Mouse (Mus musculus) liver, adult 2 months (tissue): ENCODE results near the gene Zfp37. TPM values are rescaled to one million over a fixed set of nuclear protein-coding genes. Genes with fewer than 3 reads are reported as not detected.

Experiments
- DNase-seq: peaks from one replicate; pipeline ENCODE4 v3.0.0-alpha.2; 2011; ENCODE audit warnings: low read depth, low spot score; ENCODE audit errors: extremely low read depth
- H3K27ac ChIP-seq: fragments of 200-500 bp; replicated peaks from 2 replicates; pipeline ENCODE4 v1.5.1; 2012; ENCODE audit warnings: low read depth, mild to moderate bottlenecking, control low read depth, inconsistent platforms, low read length; ENCODE audit not compliant: insufficient read depth
- H3K27me3 ChIP-seq: fragments of 200-500 bp; 2 replicates; pipeline ENCODE4 v1.6.1; 2012; ENCODE audit warnings: mild to moderate bottlenecking, moderate library complexity, low read length, inconsistent platforms; ENCODE audit not compliant: control insufficient read depth, insufficient read depth
- H3K36me3 ChIP-seq: fragments of 200-500 bp; 2 replicates; pipeline ENCODE4 v1.6.1; 2012; ENCODE audit warnings: low read length, inconsistent platforms; ENCODE audit not compliant: control insufficient read depth, insufficient read depth
- H3K4me1 ChIP-seq: fragments of 200-500 bp; 2 replicates; pipeline ENCODE4 v1.6.1; 2011; ENCODE audit warnings: low read length; ENCODE audit not compliant: control insufficient read depth, insufficient read depth
- H3K4me3 ChIP-seq: fragments of 200-500 bp; 2 replicates; pipeline ENCODE4 v1.5.1; 2011; ENCODE audit warnings: low read depth, mild to moderate bottlenecking, control low read depth, low read length, moderate library complexity; ENCODE audit not compliant: insufficient read depth
- H3K79me2 ChIP-seq: fragments of 200-500 bp; 2 replicates; pipeline ENCODE4 v1.6.1; 2012; ENCODE audit warnings: inconsistent platforms, mild to moderate bottlenecking, low read length, moderate library complexity; ENCODE audit not compliant: control insufficient read depth, insufficient read depth
- H3K9ac ChIP-seq: fragments of 200-500 bp; 2 replicates; pipeline ENCODE4 v1.6.1; 2012; ENCODE audit warnings: low read depth, mild to moderate bottlenecking, control low read depth, inconsistent platforms, low read length
- CTCF ChIP-seq: fragments of 200-500 bp; IDR thresholded peaks from 2 replicates; pipeline ENCODE4 v1.5.1; 2011; ENCODE audit warnings: low read depth, low read length, control low read depth
- POLR2A ChIP-seq: fragments of 200-500 bp; IDR thresholded peaks from 2 replicates; pipeline ENCODE4 v1.6.1; 2011; ENCODE audit warnings: low read length, control low read depth; ENCODE audit not compliant: insufficient read depth; ENCODE audit errors: extremely low read depth
- WGBS: fragments of 180-500 bp; shearing (Covaris S2); methylation state at CpG from one replicate; pipeline ENCODE4 v1.1.7; 2018; 5-methylcytosine and 5-hydroxymethylcytosine counted together
- polyA plus RNA-seq: library from polyadenylated mRNA; depleted of rRNA; stranded (reverse); fragments of >200 nt; gene quantifications from 2 replicates; pipeline ENCODE4 v1.2.3, GENCODE M21; 2012; rRNA removed
- total RNA-seq: library from RNA; depleted of rRNA; stranded (reverse); fragments of >200 nt; gene quantifications from 2 replicates; pipeline ENCODE4 v1.2.3, GENCODE M21; 2014; rRNA removed

Zfp37 gene
- total and polyA plus RNA-seq, 2 experiments = 0.06 to 0.37 TPM

DNA sequence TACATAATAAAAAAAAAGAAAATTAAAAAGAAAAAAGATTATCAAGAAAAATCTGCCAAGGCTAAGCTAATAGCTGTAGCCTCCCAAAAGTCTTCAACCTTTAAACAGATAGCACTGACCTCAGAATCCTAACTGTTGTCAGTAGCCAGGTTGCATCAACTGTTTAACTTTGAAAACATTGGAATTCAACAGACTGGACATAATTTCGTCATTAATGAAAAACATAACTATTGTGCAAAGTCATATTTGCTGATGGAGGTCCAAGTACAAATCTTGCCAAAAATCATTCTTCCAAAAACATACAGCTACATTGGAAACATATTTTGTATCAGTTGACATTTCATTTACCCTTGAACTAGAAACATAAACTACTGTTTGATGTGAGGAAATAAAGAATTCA is 72.4 kb downstream of the Zfp37 start:
- Histone ChIP-seq H3K79me2 (no peaks in the 10 kb centered on the region), H3K27ac (no peak overlapping the region), H3K9ac (no peak overlapping the region), H3K4me3 (no peak overlapping the region), H3K4me1 (no peaks in the 10 kb centered on the region), H3K36me3 (no peaks in the 10 kb centered on the region), H3K27me3 (no peaks in the 10 kb centered on the region)
- WGBS = 12% methylated on average over 1 of the region's 1 CpGs
- no peak for TF ChIP-seq POLR2A
- no peak for TF ChIP-seq CTCF
- peak; percentile 92 for DNase-seq

DNA sequence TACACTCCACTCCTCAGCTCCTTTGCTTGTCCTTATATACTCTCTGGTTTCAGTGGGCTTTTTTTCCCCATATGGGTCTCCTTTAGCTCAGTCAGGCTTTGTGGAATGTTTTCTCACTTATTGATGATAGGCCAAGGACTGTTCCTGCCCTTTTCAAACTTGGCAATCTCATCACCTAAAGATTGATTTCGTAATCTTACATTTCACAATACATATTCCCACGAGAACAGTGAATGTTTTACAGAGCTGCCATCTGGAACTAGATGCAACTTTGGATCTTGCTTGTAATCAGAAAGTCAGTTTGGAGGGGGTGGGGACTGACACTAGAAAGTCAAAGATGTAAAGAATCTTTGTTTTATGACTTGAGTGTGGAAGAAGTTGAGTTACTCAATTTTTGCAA is 80.0 kb downstream of the Zfp37 start, which contains the start of gene Mup21:
Gene Mup21 (minus strand): TSS at position 53 of the 400 bp plus-strand sequence.
- Histone ChIP-seq H3K36me3 (no peaks in the 10 kb centered on the region), H3K27ac (peak within 1 kb of the TSS; percentile 87)
- 9% methylated on average over 2 of the region's 2 CpGs for WGBS

More for the DNA sequence above, 80.0 kb downstream of the Zfp37 start, which contains the start of gene Mup21:
- H3K79me2 ChIP-seq = no peaks in the 10 kb centered on the region
- peak; percentile 95 for DNase-seq
- TF ChIP-seq POLR2A (no peak), CTCF (no peak)
- H3K4me3 ChIP-seq = no peak within 1 kb of the TSS
- H3K27me3 ChIP-seq = no peaks in the 10 kb centered on the region
- no peak within 1 kb of the TSS; the same call in 1 of the 2 replicates for H3K9ac ChIP-seq
- H3K4me1 ChIP-seq = peaks cover 2% of the 10 kb centered on the region; the same call in 1 of the 2 replicates

Other genes starting within 250 kb of the Zfp37 start
- 305 and 383 TPM in 2 replicates for gene Mup20, start 176.9 kb downstream of the Zfp37 start, total RNA-seq
- 14.3 and 24.3 TPM in 2 replicates for gene Mup20, start 176.9 kb downstream of the Zfp37 start, polyA plus RNA-seq
- gene Mup3, start 143.7 kb downstream of the Zfp37 start, total RNA-seq = 3,491 and 9,418 TPM in 2 replicates
- gene Mup3, start 143.7 kb downstream of the Zfp37 start, polyA plus RNA-seq = 796 and 1,349 TPM in 2 replicates
- 5.9 and 7.9 TPM in 2 replicates for gene Mup21, start 80.2 kb downstream of the Zfp37 start, total RNA-seq
- 0.20 and 0.40 TPM in 2 replicates for gene Mup21, start 80.2 kb downstream of the Zfp37 start, polyA plus RNA-seq
- 9.7 and 10.2 TPM in 2 replicates for gene Slc31a2, start 31.5 kb upstream of the Zfp37 start, total RNA-seq
- gene Slc31a2, start 31.5 kb upstream of the Zfp37 start, polyA plus RNA-seq = 9.3 and 12.8 TPM in 2 replicates
- gene Fkbp15, start 129.5 kb upstream of the Zfp37 start, total RNA-seq = 22.7 and 24.5 TPM in 2 replicates
- gene Fkbp15, start 129.5 kb upstream of the Zfp37 start, polyA plus RNA-seq = 17.4 and 20.0 TPM in 2 replicates
- gene Slc31a1, start 129.7 kb upstream of the Zfp37 start, total RNA-seq = 88.4 and 91.4 TPM in 2 replicates
- 75.3 and 81.5 TPM in 2 replicates for gene Slc31a1, start 129.7 kb upstream of the Zfp37 start, polyA plus RNA-seq
- 46.9 and 52.6 TPM in 2 replicates for gene Cdc26, start 177.6 kb upstream of the Zfp37 start, total RNA-seq
- 13.5 and 14.8 TPM in 2 replicates for gene Cdc26, start 177.6 kb upstream of the Zfp37 start, polyA plus RNA-seq
- gene Prpf4, start 177.8 kb upstream of the Zfp37 start, total RNA-seq = 3.9 and 4.6 TPM in 2 replicates
- 4.4 and 7.3 TPM in 2 replicates for gene Prpf4, start 177.8 kb upstream of the Zfp37 start, polyA plus RNA-seq
- gene Rnf183, start 204.2 kb upstream of the Zfp37 start, total RNA-seq = not detected in 2 replicates
- gene Rnf183, start 204.2 kb upstream of the Zfp37 start, polyA plus RNA-seq = not detected in 2 replicates
- 0.07 and 0.09 TPM in 2 replicates for gene Wdr31, start 239.8 kb upstream of the Zfp37 start, total RNA-seq
- 0.07 TPM in 1 of 2 replicates, not detected in the other for gene Wdr31, start 239.8 kb upstream of the Zfp37 start, polyA plus RNA-seq
- 0.09 TPM in 1 of 2 replicates, not detected in the other for gene Bspry, start 249.0 kb upstream of the Zfp37 start, total RNA-seq
- gene Bspry, start 249.0 kb upstream of the Zfp37 start, polyA plus RNA-seq = 0.19 and 0.26 TPM in 2 replicates